Mouse (Mus musculus) stomach, postnatal 0 days (tissue): ENCODE measurements around the gene Mttp.

Experiments
- CTCF ChIP-seq: IDR thresholded peaks from 2 replicates; pipeline ENCODE4 v1.5.1; 2016; ENCODE audit warnings: antibody characterized with exemption, low read depth, mild to moderate bottlenecking, moderate library complexity
- EP300 ChIP-seq: optimal IDR thresholded peaks from 2 replicates; pipeline ENCODE3; 2016; ENCODE audit warnings: antibody characterized with exemption

- TF ChIP-seq EP300 (no peak), CTCF (no peak)
Measured at GRCm38 (mm10) chr3:138134528-138134927, 10.2 kb downstream of the Mttp start.
